Mouse (Mus musculus) 3134 (cell line): ENCODE data around the gene Wipf1.

Experiments used
- DNase-seq: peaks from one replicate; pipeline ENCODE4 v3.0.0-alpha.2; 2011; ENCODE audit warnings: low spot score; ENCODE audit not compliant: insufficient read length; ENCODE audit errors: extremely low read depth

Wipf1 gene

DNA sequence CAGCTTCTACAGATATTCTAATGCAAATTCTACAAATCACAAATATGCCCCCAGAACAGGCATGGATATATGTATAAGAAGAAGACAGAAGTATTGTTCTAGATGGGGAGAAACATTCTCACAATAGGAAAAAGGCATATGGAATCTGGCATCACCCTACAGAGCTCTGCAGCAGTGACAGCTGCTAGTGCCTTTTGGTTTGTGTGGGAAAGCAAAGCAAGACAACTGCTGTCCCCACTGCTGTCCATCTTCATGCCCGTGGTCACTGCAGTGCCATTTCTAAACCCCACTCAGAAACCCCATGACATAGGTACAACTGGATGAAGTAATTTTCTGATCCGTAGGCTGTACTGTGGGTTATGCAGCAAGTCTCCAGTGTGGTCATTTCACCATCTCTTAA is 136.8 kb downstream of the Wipf1 start:
- DNase-seq: no peak

DNA sequence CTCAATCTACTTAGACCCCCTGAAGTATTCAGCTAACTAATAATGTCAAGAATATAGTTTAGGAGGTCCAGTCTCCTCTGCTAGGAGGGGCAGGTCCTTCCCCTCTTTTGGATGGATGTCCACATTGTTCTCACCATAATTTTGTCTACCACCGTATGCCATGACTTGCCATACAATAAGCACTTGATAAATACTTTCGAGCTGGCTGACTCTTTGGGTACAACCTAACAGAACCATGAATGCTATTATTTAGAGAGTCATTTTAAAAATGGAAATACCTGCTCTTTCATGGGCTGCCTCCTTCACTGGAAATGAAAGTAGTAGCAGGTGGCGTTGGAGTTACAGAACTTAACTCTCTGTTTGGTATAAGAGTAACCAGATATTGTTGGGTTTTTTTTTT is 139.6 kb downstream of the Wipf1 start:
- no peak for DNase-seq

DNA sequence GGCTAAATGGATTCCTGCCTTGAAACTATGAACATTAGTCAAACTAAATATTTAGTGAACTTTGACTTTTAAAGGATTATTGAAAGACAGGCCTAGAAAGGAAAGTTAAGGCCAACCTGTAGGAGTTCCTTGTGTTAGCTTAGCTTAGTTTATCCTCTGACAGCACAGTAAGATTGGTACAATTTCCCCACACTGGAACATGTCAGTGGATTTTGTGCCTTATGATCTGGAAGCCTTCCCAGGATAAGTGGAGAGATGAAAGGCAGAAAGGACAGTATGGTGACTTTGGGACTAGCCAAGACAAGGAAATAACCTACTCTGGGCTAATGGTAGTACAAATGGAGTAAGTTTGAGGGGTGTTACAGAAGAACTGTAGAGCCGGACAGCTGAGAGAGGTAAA is 141.7 kb downstream of the Wipf1 start:
- no peak for DNase-seq

GRCm38 (mm10) chr2:73386356-73387046 is 143.0 kb downstream of the Wipf1 start, which contains the start of gene Gpr155:
Gene Gpr155 (minus strand): TSS chr2:73386572.
- DNase-seq: peak; percentile 99

DNA sequence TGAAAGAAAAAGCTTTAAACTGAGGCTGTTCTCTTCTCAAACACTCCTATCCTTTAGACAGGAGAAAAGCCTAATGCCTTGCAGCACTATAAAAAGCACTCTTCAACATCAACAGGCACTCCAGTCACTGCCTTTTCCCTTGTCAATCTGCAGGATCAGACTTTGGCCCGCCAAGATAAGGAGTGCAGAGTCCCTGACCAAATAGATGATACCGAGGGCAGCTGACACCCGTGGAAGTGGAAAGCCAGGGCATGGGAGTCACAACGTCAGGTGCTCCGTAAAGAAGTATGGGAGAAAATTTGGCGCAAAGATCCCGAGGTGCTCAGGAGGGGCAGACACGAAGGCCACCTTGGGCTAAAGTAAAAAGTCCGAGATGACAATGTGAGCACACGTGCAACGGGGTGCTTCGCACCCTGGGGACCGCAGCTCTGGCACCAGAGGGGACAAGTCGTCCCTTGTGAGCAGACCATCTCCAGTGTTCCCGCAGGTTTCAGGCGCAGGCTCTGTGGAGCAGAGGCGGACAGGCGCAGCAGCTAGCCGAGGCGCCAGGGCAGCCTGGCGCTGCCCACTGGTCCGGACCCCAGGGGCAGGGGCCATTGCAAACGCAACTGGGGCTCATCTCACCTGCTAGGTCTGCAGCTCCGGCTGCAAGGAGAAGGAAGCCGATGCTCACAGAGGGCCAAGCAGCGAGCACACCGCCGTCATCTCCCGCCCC is 143.7 kb downstream of the Wipf1 start:
- no peak for DNase-seq

GRCm38 (mm10) chr2:73385172-73385571 is 144.4 kb downstream of the Wipf1 start:
- no peak for DNase-seq

DNA sequence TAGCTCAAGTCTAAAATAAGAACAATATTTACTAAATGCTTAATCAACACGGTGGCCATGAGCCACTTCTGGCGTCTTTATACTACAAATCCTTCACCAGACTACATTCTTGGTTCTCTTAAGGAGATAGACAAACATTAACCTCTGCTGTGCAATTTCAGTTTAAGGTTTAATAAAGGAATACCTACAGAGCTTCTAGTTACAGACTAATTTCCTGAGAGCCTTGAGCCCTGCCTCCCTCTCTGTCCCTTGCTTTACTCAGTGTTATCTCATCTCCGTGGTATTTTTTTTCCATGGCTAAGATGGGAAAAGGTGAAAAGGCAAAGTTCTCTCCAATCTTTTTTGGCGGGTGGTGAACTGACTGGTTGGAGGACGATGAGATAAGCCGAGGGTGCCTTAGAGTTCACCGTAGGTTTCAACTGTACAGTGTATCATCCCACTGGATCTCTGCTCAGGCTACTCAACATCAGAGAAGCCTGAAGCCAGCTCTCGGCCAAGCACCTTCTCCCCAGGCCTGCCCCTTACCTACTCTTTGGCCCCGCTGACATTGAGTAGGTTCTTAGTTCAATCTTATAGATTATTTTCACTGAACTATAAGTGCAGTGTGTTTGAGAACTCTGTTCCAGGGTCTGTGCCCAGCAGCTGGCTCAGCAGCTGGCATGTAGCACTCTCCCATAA is 149.1 kb downstream of the Wipf1 start:
- DNase-seq: no peak

- DNase-seq: no peak
Observed at GRCm38 (mm10) chr2:73379656-73380055, 149.9 kb downstream of the Wipf1 start.
